Mouse (Mus musculus): ENCODE measurements around the gene Vmn1r152.
"Not testable (repeated sequence)": the region's sequence is repeated elsewhere in the genome, so short reads cannot be mapped to it uniquely, and the experiment has no call there.

Vmn1r152 gene

GRCm38 (mm10) chr7:22522667-22523066 is at the start of gene Vmn1r152:
Vmn1r152 (plus strand) TSS chr7:22522967.
- not testable (repeated sequence) for DNase-seq (ENCODE audit: low read depth, low spot score)

- not testable (repeated sequence) for DNase-seq (ENCODE audit: low read depth, low spot score)
Observed at GRCm38 (mm10) chr7:22499578-22499977, 23.2 kb upstream of the Vmn1r152 start, which contains the start of gene Vmn1r151. Vmn1r151 (minus strand) TSS chr7:22499678.

GRCm38 (mm10) chr7:22534787-22535186 is 12.0 kb downstream of the Vmn1r152 start, which contains the start of gene Gm8677:
Gm8677 (minus strand) TSS chr7:22534887.
- DNase-seq (ENCODE audit: low read depth, low spot score) = not testable (repeated sequence)

GRCm38 (mm10) chr7:22565243-22565642 is 42.5 kb downstream of the Vmn1r152 start, which contains the start of gene Gm4201:
Gm4201 (minus strand) TSS chr7:22565343.
- DNase-seq (ENCODE audit: low read depth, low spot score) = not testable (repeated sequence)

Measured in ES-CJ7 (cell line).